Mouse (Mus musculus) adipocyte (in vitro differentiated cells): ENCODE measurements around the gene Gal3st2b.
"Not testable (repeated sequence)": the region's sequence is repeated elsewhere in the genome, so short reads cannot be mapped to it uniquely, and the experiment has no call there.

Experiments used
- DNase-seq: peaks from one replicate; pipeline ENCODE4 v3.0.0-alpha.2; 2016; ENCODE audit warnings: low spot score

Gal3st2b gene

GRCm38 (mm10) chr1:93980932-93981331, 62.8 kb downstream of the Gal3st2b start:
- DNase-seq: not testable (repeated sequence)

- no peak for DNase-seq
These were observed 68.1 kb downstream of the Gal3st2b start for GRCm38 (mm10) chr1:93986167-93986566.

GRCm38 (mm10) chr1:93988786-93989185, 70.7 kb downstream of the Gal3st2b start:
- DNase-seq: no peak

GRCm38 (mm10) chr1:93990209-93990608, 72.1 kb downstream of the Gal3st2b start, which contains the start of gene Gal3st2c:
TSS of gene Gal3st2c (plus strand) at chr1:93990509.
- not testable (repeated sequence) for DNase-seq

GRCm38 (mm10) chr1:93991068-93991467, 73.0 kb downstream of the Gal3st2b start:
- DNase-seq: not testable (repeated sequence)

- DNase-seq: not testable (repeated sequence)
These were observed 73.4 kb downstream of the Gal3st2b start for GRCm38 (mm10) chr1:93991491-93991890.
